Mouse (Mus musculus) small intestine, adult 2 months (tissue): Measurements from ENCODE around the gene Cacnb3. TPM values are rescaled to one million over a fixed set of nuclear protein-coding genes. Genes with fewer than 3 reads are reported as not detected.

Source experiments
- H3K27ac ChIP-seq: fragments of 200-500 bp; 2 replicates; pipeline ENCODE4 v1.5.1; 2012; ENCODE audit warnings: low read depth, low read length, control low read depth, inconsistent platforms; ENCODE audit not compliant: insufficient read depth
- H3K27me3 ChIP-seq: fragments of 200-500 bp; 2 replicates; pipeline ENCODE4 v1.6.1; 2012; ENCODE audit warnings: mild to moderate bottlenecking, moderate library complexity, low read length, inconsistent platforms; ENCODE audit not compliant: control insufficient read depth, insufficient read depth
- H3K36me3 ChIP-seq: fragments of 200-500 bp; 2 replicates; pipeline ENCODE4 v1.6.1; 2012; ENCODE audit warnings: mild to moderate bottlenecking, low read length, control low read depth, inconsistent platforms; ENCODE audit not compliant: control insufficient read depth, insufficient read depth
- H3K4me1 ChIP-seq: fragments of 200-500 bp; 2 replicates; pipeline ENCODE4 v1.6.1; 2012; ENCODE audit warnings: low read length, inconsistent platforms, mixed read lengths; ENCODE audit not compliant: control insufficient read depth, insufficient read depth, insufficient read length
- H3K4me3 ChIP-seq: fragments of 200-500 bp; 2 replicates; pipeline ENCODE4 v1.5.1; 2012; ENCODE audit warnings: low read depth, mild to moderate bottlenecking, control low read depth, inconsistent platforms, low read length, moderate library complexity
- CTCF ChIP-seq: fragments of 200-500 bp; IDR thresholded peaks from 2 replicates; pipeline ENCODE4 v1.5.1; 2012; ENCODE audit warnings: low read depth, mild to moderate bottlenecking, control low read depth, inconsistent platforms, low read length, moderate library complexity, mixed read lengths; ENCODE audit not compliant: insufficient replicate concordance, insufficient read length; ENCODE audit errors: extremely low read depth
- POLR2A ChIP-seq: fragments of 200-500 bp; IDR thresholded peaks from 2 replicates; pipeline ENCODE4 v1.6.1; 2012; ENCODE audit warnings: low read depth, mild to moderate bottlenecking, control low read depth, inconsistent platforms, low read length, moderate library complexity
- WGBS: fragments of 180-500 bp; shearing (Covaris S2); methylation state at CpG from one replicate; pipeline ENCODE4 v1.1.7; 2018; 5-methylcytosine and 5-hydroxymethylcytosine counted together
- polyA plus RNA-seq: library from polyadenylated mRNA; depleted of rRNA; stranded (reverse); fragments of >200 nt; gene quantifications from 2 replicates; pipeline ENCODE4 v1.2.3, GENCODE M21; 2012

Cacnb3 gene
- polyA plus RNA-seq, 1 experiment, result 40.2 TPM

DNA sequence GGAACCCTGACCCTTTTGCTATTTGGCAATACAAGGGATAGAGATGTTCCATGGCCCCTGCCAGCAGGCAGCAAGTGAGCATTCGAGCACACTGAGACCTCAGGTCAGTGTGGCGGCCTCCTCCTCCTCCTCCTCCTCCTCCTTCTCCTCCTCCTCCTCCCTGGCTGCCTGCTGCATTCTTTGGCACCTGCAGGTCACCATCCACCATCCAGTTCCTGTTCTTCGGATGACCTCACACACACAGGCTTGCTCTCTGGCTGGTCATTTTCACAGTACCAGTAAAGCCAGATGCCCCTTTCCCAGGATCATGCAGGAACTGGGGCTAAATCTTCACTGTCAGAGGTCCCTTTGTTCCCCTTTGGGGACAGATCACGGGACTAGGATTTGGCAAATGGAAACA, 39.2 kb upstream of the Cacnb3 start:
- 62% methylated on average over 4 of the region's 4 CpGs for WGBS
- TF ChIP-seq POLR2A (no peak), CTCF (no peak)
- Histone ChIP-seq H3K36me3 (peaks cover 55% of the 10 kb centered on the region), H3K4me3 (no peak overlapping the region), H3K4me1 (peaks cover 28% of the 10 kb centered on the region), H3K27ac (no peak overlapping the region), H3K27me3 (no peaks in the 10 kb centered on the region)

DNA sequence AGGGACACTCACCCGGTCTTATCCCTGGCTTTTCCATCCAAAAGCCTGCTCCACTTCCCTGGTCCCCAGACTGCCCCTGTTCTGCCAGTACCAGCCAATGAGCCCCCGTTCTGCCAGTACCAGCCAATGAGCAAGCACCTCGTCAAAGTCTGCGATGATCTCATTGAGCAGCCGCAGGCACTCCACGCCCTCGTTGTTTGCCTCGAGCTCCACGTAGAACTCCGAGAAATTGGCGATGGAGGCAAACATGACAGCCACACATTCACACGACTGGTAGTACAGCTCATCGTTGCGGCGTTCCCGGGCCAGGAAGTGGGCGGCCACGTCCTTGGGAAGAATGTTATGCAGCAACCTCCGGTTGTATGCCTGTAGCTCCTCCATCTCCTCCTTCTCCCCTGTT, 36.4 kb upstream of the Cacnb3 start:
- H3K27ac ChIP-seq, result no peak overlapping the region
- peaks cover 18% of the 10 kb centered on the region for H3K4me1 ChIP-seq
- peaks cover 78% of the 10 kb centered on the region for H3K36me3 ChIP-seq
- no peak for TF ChIP-seq CTCF
- TF ChIP-seq POLR2A, result no peak
- no peak overlapping the region for H3K4me3 ChIP-seq
- no peaks in the 10 kb centered on the region for H3K27me3 ChIP-seq
- 85% methylated on average over 19 of the region's 19 CpGs for WGBS

DNA sequence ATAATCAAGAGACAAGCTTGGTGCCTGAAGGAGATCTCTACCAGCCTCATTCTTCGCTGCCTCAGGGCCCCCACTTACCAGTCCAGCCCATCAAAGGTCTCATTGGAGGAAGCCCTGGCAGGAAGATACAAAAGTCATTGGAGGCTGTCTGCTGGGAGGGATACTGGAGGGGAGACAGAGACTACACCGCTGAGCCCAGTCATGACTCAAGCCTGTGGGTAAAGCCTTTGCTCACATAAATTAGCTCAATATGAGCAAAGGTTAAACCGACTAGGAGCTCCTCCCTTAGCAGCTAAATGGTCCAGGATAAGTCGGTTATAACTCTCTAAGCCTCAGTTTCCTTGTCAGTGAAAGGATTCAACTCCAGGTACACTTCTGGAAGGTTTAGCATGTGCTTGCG, 35.6 kb upstream of the Cacnb3 start:
- H3K27me3 ChIP-seq, result no peaks in the 10 kb centered on the region
- no peak for TF ChIP-seq CTCF
- no peak for TF ChIP-seq POLR2A

DNA sequence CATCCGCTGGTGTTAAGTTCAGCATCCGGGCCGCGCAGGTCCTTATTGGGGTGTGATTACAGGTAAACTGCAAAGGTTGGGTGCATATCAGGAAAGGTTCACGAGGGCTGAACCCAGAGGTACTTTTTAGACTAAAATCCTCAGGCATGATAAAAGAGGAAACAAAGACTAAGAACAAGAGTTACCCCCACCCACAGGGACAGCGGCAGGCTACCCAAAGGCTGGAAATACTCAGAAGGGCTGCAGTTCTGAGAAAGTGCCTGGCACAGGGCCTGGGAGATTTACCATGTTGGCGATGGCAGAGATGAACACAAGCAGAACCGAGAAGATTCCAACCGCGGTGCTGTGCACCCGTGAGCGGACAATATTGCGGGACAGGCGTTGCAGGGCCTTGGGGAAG, 34.0 kb upstream of the Cacnb3 start:
- TF ChIP-seq POLR2A (no peak), CTCF (no peak)
- 81% methylated on average over 14 of the region's 14 CpGs for whole genome bisulfite sequencing
- no peaks in the 10 kb centered on the region for H3K27me3 ChIP-seq
- H3K4me1 ChIP-seq, result peaks cover 21% of the 10 kb centered on the region
- H3K4me3 ChIP-seq, result no peak overlapping the region
- H3K36me3 ChIP-seq, result peaks cover 89% of the 10 kb centered on the region
- no peak overlapping the region for H3K27ac ChIP-seq

More for the DNA sequence above, 35.6 kb upstream of the Cacnb3 start:
- 51% methylated on average over 5 of the region's 5 CpGs for WGBS
- peaks cover 81% of the 10 kb centered on the region for H3K36me3 ChIP-seq
- H3K4me1 ChIP-seq, result peaks cover 18% of the 10 kb centered on the region
- no peak overlapping the region for H3K4me3 ChIP-seq
- peak overlapping the region; percentile 72 for H3K27ac ChIP-seq

DNA sequence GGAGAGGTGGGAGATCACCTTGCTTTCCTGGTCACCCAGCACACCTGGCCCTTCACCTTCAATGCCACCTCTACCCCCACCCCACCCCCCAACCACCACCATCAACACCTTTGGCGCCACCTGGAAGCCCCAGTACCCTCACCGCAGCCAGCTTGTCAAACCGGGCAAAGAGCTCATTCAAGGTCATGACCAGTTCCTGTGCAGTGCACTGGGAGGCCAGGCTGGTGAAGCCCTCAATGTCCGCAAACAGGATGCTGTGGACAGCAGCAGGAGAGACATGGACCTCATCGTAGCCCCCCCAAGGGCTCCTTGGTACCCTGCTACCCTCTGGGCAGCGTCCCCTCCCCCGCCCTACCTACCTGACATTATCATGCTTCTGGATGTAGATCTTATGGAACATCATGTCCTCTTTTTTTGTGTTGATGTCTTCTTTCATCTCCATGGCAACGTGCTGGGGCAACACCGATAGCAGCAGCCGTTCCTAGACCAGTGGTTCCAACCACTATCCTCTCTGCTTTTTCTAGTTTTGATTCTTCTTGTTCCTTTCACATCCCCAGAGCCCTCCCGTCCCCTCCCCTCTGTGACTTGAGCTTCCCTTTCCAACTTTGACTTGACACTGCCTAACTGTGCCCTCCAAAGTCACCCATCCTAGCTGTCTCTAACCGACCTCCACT, 30.5 kb upstream of the Cacnb3 start:
- no peak for TF ChIP-seq POLR2A
- no peak for TF ChIP-seq CTCF
- Histone ChIP-seq H3K27ac (no peak overlapping the region), H3K4me1 (peaks cover 31% of the 10 kb centered on the region), H3K27me3 (no peaks in the 10 kb centered on the region), H3K4me3 (no peak overlapping the region), H3K36me3 (peaks cover 71% of the 10 kb centered on the region)
- whole genome bisulfite sequencing, result 78% methylated on average over 12 of the region's 12 CpGs

DNA sequence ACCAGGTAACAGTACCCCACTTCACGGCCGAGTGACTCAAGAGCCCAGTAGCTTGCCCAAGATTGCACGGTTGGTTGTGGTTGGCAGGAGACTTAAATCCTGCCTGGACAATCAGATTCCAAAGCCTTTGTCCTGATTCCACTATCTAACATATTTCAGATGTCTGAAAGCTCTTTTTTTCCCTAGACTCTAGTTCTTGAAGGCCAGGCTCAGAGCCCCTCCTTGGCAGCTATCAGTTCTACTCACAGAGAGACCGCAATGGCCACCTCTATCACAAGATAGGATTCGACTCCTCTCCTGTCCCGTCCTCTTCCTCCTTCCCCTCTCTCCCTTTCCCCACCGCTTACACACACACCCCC, 28.8 kb upstream of the Cacnb3 start:
- Histone ChIP-seq H3K4me1 (peaks cover 27% of the 10 kb centered on the region), H3K36me3 (peaks cover 56% of the 10 kb centered on the region), H3K27me3 (no peaks in the 10 kb centered on the region), H3K4me3 (peak overlapping the region; percentile 65), H3K27ac (peak overlapping the region; percentile 85; the same call in 1 of the 2 replicates)
- 18% methylated on average over 7 of the region's 7 CpGs for WGBS
- TF ChIP-seq POLR2A (no peak), CTCF (no peak)

DNA sequence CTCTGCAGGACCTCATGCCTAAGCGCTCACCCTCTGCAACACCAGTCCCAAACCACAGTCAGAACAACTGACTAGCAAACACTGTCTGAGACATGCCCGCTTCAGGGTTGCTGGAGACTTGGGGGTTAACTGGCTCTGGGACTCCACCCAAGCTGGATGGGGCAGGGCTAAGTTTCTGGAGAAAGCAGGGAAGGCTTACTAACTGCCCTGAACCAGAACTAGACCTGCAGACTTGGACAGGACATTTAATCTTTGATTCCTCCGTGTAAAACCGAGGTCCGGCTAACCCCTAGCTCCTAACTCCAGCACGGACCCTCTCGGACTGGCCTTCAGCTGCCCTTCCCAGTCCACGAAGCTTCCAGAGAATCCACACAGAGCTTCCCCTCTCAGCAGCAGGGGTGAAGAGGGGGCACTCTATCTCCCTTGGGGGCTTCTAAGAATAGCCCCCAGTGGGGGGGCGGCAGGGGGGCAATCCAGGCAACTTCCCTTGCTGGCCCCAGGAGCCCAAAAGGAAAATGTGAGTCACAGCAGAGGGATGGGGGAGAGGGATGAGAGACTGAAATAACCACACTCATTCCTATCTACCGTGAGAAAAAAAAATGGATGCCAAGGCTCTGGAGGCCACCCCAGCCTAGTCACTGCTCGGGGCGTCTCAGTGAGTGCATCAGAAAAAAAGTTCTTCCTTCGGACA, 28.3 kb upstream of the Cacnb3 start:
- H3K4me1 ChIP-seq, result peaks cover 27% of the 10 kb centered on the region
- 10% methylated on average over 13 of the region's 13 CpGs for WGBS
- no peaks in the 10 kb centered on the region for H3K27me3 ChIP-seq
- peak overlapping the region; percentile 85 for H3K27ac ChIP-seq
- H3K36me3 ChIP-seq, result peaks cover 51% of the 10 kb centered on the region
- peak overlapping the region; percentile 65 for H3K4me3 ChIP-seq
- TF ChIP-seq CTCF (no peak), POLR2A (no peak; the same call in 1 of the 2 replicates)
